Mouse (Mus musculus): ENCODE data around the gene Frs3. TPM values are rescaled to one million over a fixed set of nuclear protein-coding genes. Genes with fewer than 3 reads are reported as not detected.

Gene Frs3
- polyA plus RNA-seq, 1 experiment: 2.2 TPM

DNA sequence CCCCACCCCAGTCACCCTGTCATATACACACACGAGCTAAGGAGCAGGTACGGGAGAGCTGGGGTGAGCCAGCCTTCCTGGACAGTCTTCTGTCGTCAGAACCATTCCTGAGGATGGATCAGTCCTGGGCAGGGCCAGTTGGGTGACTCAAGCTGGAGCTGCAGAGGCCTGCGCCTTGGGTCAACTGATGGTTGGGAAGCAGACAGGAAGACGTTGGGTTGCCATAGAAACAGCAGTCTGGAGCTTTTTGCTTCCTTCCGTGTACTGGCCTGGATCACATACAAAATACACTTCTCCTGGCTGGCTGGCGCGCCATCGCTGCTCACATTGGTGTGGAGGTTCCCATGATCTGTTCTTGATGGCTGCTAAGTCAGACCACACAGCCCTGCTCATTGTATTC lies 13.0 kb downstream of the Frs3 start:
- TF ChIP-seq FOSL1 (IDR thresholded peaks at IDR 0.05; ENCODE audit: insufficient read depth, low read length, poor library complexity, severe bottlenecking): no peak
- TF ChIP-seq MYOD1 (IDR thresholded peaks at IDR 0.05; ENCODE audit: control insufficient read depth, insufficient read length, low read depth): no peak
- no peak for TF ChIP-seq MAX (IDR thresholded peaks at IDR 0.05)
- no peak for TF ChIP-seq CTCF (IDR thresholded peaks at IDR 0.05; ENCODE audit: control insufficient read depth, insufficient read depth, insufficient read length)
- no peak for TF ChIP-seq MYOG (IDR thresholded peaks at IDR 0.05; ENCODE audit: control insufficient read depth, extremely low read depth, insufficient read length)
- no peak for TF ChIP-seq CEBPB (IDR thresholded peaks at IDR 0.05; ENCODE audit: low read depth)
- TF ChIP-seq USF1 (IDR thresholded peaks at IDR 0.05; ENCODE audit: low read depth): no peak
- H3K27me3 ChIP-seq (ENCODE audit: control insufficient read depth, insufficient read depth, insufficient read length): no peaks in the 10 kb centered on the region
- no peaks in the 10 kb centered on the region for H3K79me3 ChIP-seq (ENCODE audit: low read depth)
- H3K36me3 ChIP-seq (ENCODE audit: control insufficient read depth, insufficient read depth): no peaks in the 10 kb centered on the region
- H3K4me3 ChIP-seq (ENCODE audit: insufficient read depth, poor library complexity, severe bottlenecking): no peak overlapping the region
- no peak overlapping the region for H3ac ChIP-seq (ENCODE audit: control insufficient read depth, insufficient read length, low read depth)
- no peaks in the 10 kb centered on the region for H3K79me2 ChIP-seq (ENCODE audit: control insufficient read depth, insufficient read depth)

DNA sequence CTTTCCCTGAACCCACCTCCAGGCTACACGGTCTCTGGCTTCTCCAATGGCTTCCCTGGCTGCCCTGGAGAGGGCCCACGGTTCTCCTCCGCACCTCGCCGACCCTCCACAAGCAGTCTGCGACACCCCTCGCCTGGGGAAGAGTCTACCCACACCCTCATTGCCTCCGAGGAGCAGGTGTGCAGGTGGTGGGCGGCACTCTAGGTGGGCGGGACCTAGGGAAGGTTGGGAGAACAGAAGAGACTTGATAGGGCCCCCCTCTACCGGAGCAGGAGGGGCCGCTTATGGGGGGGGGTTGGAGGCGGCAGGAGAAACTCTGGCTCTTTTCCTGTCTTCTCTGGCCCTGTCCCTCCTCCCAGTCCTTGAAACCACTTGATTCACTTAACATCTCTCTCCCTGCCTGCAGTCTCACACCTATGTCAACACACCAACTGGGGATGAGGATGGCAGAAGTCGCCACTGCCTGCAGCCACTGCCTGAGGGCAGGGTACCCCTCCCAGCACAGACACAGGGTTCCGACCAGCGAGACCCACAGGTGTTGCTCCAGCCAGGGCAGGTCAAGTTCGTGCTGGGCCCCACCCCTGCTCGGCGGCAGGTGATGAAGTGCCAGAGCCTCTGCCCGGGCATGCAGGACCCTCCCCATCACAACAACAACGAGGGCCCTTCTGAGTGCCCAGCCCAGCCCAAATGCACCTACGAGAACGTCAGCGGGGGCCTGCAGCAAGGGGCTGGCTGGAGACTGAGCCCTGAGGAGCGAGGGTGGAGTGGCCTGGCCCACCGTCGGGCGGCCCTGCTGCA lies 13.9 kb downstream of the Frs3 start:
- no peaks in the 10 kb centered on the region for H3K79me2 ChIP-seq (ENCODE audit: control insufficient read depth, insufficient read depth)
- H3K79me3 ChIP-seq (ENCODE audit: low read depth): no peaks in the 10 kb centered on the region
- TF ChIP-seq FOSL1 (IDR thresholded peaks at IDR 0.05; ENCODE audit: insufficient read depth, low read length, poor library complexity, severe bottlenecking): no peak
- no peak for TF ChIP-seq MYOD1 (IDR thresholded peaks at IDR 0.05; ENCODE audit: control insufficient read depth, insufficient read length, low read depth)
- no peak for TF ChIP-seq USF1 (IDR thresholded peaks at IDR 0.05; ENCODE audit: low read depth)
- no peak for TF ChIP-seq MYOG (IDR thresholded peaks at IDR 0.05; ENCODE audit: control insufficient read depth, extremely low read depth, insufficient read length)
- TF ChIP-seq CTCF (IDR thresholded peaks at IDR 0.05; ENCODE audit: control insufficient read depth, insufficient read depth, insufficient read length): no peak
- no peak for TF ChIP-seq MAX (IDR thresholded peaks at IDR 0.05)
- no peak for TF ChIP-seq CEBPB (IDR thresholded peaks at IDR 0.05; ENCODE audit: low read depth)
- no peak overlapping the region for H3ac ChIP-seq (ENCODE audit: control insufficient read depth, insufficient read length, low read depth)
- no peak overlapping the region for H3K4me3 ChIP-seq (ENCODE audit: insufficient read depth, poor library complexity, severe bottlenecking)
- H3K27me3 ChIP-seq (ENCODE audit: control insufficient read depth, insufficient read depth, insufficient read length): no peaks in the 10 kb centered on the region
- H3K36me3 ChIP-seq (ENCODE audit: control insufficient read depth, insufficient read depth): no peaks in the 10 kb centered on the region

DNA sequence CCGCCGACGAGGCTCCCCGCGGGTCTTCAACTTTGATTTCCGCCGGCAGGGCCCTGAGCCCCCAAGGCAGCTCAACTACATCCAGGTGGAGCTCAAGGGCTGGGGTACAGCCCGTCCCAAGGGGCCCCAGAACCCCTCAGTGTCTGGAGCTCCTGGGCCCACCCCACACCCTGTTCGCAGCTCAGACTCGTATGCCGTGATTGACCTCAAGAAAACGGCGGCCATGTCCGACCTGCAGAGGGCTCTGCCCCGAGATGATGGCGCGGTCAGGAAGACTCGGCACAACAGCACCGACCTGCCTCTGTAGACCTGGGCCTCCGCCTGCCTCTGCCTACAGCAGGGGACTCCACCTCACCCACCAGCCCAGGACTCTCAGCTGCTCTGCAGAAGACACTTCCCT lies 14.7 kb downstream of the Frs3 start:
- Histone ChIP-seq H3ac (ENCODE audit: control insufficient read depth, insufficient read length, low read depth) (no peak overlapping the region), H3K36me3 (ENCODE audit: control insufficient read depth, insufficient read depth) (no peaks in the 10 kb centered on the region), H3K27me3 (ENCODE audit: control insufficient read depth, insufficient read depth, insufficient read length) (peaks cover 6% of the 10 kb centered on the region), H3K79me3 (ENCODE audit: low read depth) (no peaks in the 10 kb centered on the region), H3K79me2 (ENCODE audit: control insufficient read depth, insufficient read depth) (no peaks in the 10 kb centered on the region), H3K4me3 (ENCODE audit: insufficient read depth, poor library complexity, severe bottlenecking) (no peak overlapping the region)
- no peak for TF ChIP-seq CEBPB (IDR thresholded peaks at IDR 0.05; ENCODE audit: low read depth)

DNA sequence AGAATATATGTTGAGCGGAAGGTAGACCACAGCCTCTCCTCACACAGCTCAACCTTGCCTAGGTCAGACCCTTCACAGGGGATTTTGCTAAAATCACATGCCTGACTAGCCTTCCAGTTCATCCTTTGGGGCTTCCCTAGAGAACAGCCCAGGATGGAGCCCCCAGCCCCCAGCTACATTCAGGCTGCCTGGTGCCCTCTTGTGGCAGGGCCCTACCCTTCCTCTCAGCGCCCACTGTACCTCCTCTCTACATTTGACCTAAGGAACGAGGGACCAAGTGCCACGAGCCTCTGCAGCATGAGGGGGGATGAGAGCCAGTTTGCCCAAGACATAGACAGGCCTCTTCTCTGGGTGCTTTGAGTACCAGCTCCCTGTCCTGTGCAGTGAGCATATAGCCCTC lies 15.9 kb downstream of the Frs3 start:
- H3K79me3 ChIP-seq (ENCODE audit: low read depth): no peaks in the 10 kb centered on the region
- no peak for TF ChIP-seq MYOG (IDR thresholded peaks at IDR 0.05; ENCODE audit: control insufficient read depth, extremely low read depth, insufficient read length)
- TF ChIP-seq MAX (IDR thresholded peaks at IDR 0.05): no peak
- no peak for TF ChIP-seq FOSL1 (IDR thresholded peaks at IDR 0.05; ENCODE audit: insufficient read depth, low read length, poor library complexity, severe bottlenecking)
- TF ChIP-seq MYOD1 (IDR thresholded peaks at IDR 0.05; ENCODE audit: control insufficient read depth, insufficient read length, low read depth): no peak
- no peak for TF ChIP-seq USF1 (IDR thresholded peaks at IDR 0.05; ENCODE audit: low read depth)
- no peak for TF ChIP-seq CTCF (IDR thresholded peaks at IDR 0.05; ENCODE audit: control insufficient read depth, insufficient read depth, insufficient read length)
- H3K27me3 ChIP-seq (ENCODE audit: control insufficient read depth, insufficient read depth, insufficient read length): peaks cover 8% of the 10 kb centered on the region
- H3K79me2 ChIP-seq (ENCODE audit: control insufficient read depth, insufficient read depth): no peaks in the 10 kb centered on the region
- no peak overlapping the region for H3K4me3 ChIP-seq (ENCODE audit: insufficient read depth, poor library complexity, severe bottlenecking)
- no peaks in the 10 kb centered on the region for H3K36me3 ChIP-seq (ENCODE audit: control insufficient read depth, insufficient read depth)
- no peak overlapping the region for H3ac ChIP-seq (ENCODE audit: control insufficient read depth, insufficient read length, low read depth)

DNA sequence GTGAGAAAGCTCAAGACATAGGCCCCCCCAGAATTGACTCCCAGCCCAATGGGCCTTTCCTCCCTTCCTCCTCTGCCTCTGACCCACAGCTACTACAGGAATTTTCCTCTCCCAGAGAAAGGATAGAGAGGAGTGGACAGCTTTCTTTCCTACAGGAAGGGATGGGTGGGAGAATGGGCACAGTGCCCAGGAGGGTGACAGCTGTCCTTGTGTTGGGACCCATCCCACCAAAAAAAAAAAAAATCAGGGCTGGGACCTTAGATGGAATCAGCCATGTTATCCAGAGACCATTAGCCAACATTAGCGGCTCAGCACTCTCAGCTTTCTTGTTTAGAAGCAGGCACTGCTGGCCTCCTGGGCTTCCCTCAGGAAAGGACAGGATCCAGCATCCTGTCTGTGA lies 17.4 kb downstream of the Frs3 start:
- Histone ChIP-seq H3K4me3 (ENCODE audit: insufficient read depth, poor library complexity, severe bottlenecking) (no peak overlapping the region), H3K36me3 (ENCODE audit: control insufficient read depth, insufficient read depth) (no peaks in the 10 kb centered on the region), H3ac (ENCODE audit: control insufficient read depth, insufficient read length, low read depth) (no peak overlapping the region), H3K27me3 (ENCODE audit: control insufficient read depth, insufficient read depth, insufficient read length) (peaks cover 17% of the 10 kb centered on the region), H3K79me2 (ENCODE audit: control insufficient read depth, insufficient read depth) (no peaks in the 10 kb centered on the region), H3K79me3 (ENCODE audit: low read depth) (no peaks in the 10 kb centered on the region)
- TF ChIP-seq MYOD1 (IDR thresholded peaks at IDR 0.05; ENCODE audit: control insufficient read depth, insufficient read length, low read depth): no peak
- TF ChIP-seq CEBPB (IDR thresholded peaks at IDR 0.05; ENCODE audit: low read depth): no peak

DNA sequence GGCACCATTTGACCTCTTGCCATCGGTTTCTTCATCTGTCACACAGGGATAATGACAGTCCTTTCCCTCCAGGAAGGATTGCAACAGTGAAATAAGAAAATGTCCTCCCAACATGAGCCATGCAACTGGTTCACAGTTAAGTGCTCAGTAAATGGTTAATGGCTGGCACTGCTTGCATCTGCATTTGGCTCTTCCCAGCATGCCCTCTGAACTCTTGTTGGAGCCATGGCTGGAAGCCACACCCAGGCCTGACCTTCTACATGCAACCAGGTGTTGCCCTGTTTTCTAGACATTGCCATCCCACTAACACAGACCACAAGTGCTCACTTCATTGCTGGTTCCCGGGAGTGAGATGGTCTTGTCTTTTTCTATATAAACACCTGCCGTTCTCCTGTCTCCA lies 19.1 kb downstream of the Frs3 start:
- Histone ChIP-seq H3K79me3 (ENCODE audit: low read depth) (no peaks in the 10 kb centered on the region), H3ac (ENCODE audit: control insufficient read depth, insufficient read length, low read depth) (no peak overlapping the region), H3K27me3 (ENCODE audit: control insufficient read depth, insufficient read depth, insufficient read length) (peaks cover 24% of the 10 kb centered on the region), H3K4me3 (ENCODE audit: insufficient read depth, poor library complexity, severe bottlenecking) (no peak overlapping the region), H3K79me2 (ENCODE audit: control insufficient read depth, insufficient read depth) (no peaks in the 10 kb centered on the region), H3K36me3 (ENCODE audit: control insufficient read depth, insufficient read depth) (no peaks in the 10 kb centered on the region)
- TF ChIP-seq CEBPB (IDR thresholded peaks at IDR 0.05; ENCODE audit: low read depth) (no peak), CTCF (IDR thresholded peaks at IDR 0.05; ENCODE audit: control insufficient read depth, insufficient read depth, insufficient read length) (no peak), USF1 (IDR thresholded peaks at IDR 0.05; ENCODE audit: low read depth) (no peak), MAX (IDR thresholded peaks at IDR 0.05) (no peak), MYOG (IDR thresholded peaks at IDR 0.05; ENCODE audit: control insufficient read depth, extremely low read depth, insufficient read length) (no peak), FOSL1 (IDR thresholded peaks at IDR 0.05; ENCODE audit: insufficient read depth, low read length, poor library complexity, severe bottlenecking) (no peak), MYOD1 (IDR thresholded peaks at IDR 0.05; ENCODE audit: control insufficient read depth, insufficient read length, low read depth) (no peak)
